ENCODE assay signal across 13 mouse cellular contexts in the genomic region with DNA sequence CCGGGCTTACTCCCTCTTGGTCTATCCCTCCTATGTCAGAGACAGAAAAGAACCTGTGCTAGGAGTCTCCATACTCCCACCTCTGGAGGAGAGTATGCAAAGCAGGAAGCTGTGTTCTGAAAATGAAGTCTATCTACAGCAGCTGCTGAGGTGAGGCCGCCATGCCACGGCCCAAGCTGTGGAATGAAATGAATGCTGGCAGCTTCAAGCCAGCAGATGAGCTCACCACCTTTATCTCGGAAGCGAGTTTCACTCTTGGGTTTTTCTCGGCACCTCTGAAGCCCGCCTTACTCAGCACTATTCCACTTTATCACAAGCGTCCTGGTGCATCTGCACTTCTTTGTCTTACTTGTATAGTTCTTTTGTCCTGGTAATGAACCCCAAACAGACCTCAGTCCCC. TPM values are rescaled to one million over a fixed set of nuclear protein-coding genes. Genes with fewer than 3 reads are reported as not detected.
A peak's percentile ranks its signal among the peaks of the same experiment; 100 is the strongest.
DNase-seq lines count a peak whose midpoint lies in the region; ATAC-seq and TF ChIP-seq lines count a peak whose summit lies in the region.
"Had no signal": no experiment of that assay in that cellular context is flagged by ENCODE, and none has a peak within 500 bp of the region (broad histone marks: within the 10 kb centered on the region; RNA-seq: fewer than 3 reads in every experiment).

No protein-coding gene starts in this region.

- H3K36me3 ChIP-seq in lung, postnatal 0 days (ENCODE audit: insufficient read depth, low read length) = no peaks in the 10 kb centered on the region
- H3K36me3 ChIP-seq in intestine, embryonic 15.5 days = no peaks in the 10 kb centered on the region
- H3K36me3 ChIP-seq: forebrain, embryonic 12.5 days had no signal

- H3K27ac ChIP-seq in gastrocnemius, adult 2 months = no peak overlapping the region
- peak overlapping the region; percentile 64 for H3K27ac ChIP-seq in lung, postnatal 0 days (ENCODE audit: low read length)
- no peak overlapping the region for H3K27ac ChIP-seq in intestine, embryonic 15.5 days
- H3K27ac ChIP-seq: forebrain, embryonic 12.5 days; hindbrain, embryonic 14.5 days; liver, embryonic 14.5 days had no signal

- H3K4me1 ChIP-seq in lung, postnatal 0 days (ENCODE audit: insufficient read depth, low read depth, low read length) = peaks cover 15% of the 10 kb centered on the region; the same call in 1 of the 2 replicates
- 0 out of 2 replicates have a peak, but pooled peaks cover 3% of the 10 kb centered on the region for H3K4me1 ChIP-seq in intestine, embryonic 15.5 days (replicated peaks)

- H3K4me3 ChIP-seq in gastrocnemius, adult 2 months = peak overlapping the region; percentile 30
- H3K4me3 ChIP-seq in lung, postnatal 0 days (ENCODE audit: low read depth, low read length) = no peak overlapping the region
- H3K4me3 ChIP-seq in intestine, embryonic 15.5 days (replicated peaks) = no peak overlapping the region
- H3K4me3 ChIP-seq: forebrain, embryonic 12.5 days had no signal

- intact Hi-C loops in gastrocnemius, adult 2 months (cut with DNase I) = no loop called here

- H3K4me2 ChIP-seq in lung, postnatal 0 days (replicated peaks; ENCODE audit: low read depth, low read length) = no peak overlapping the region; the same call in 1 of the 2 replicates
- H3K4me2 ChIP-seq in intestine, embryonic 15.5 days (replicated peaks) = 0 out of 2 replicates have a peak overlapping the region, but pooled peaks have one; percentile 12
- H3K4me2 ChIP-seq: forebrain, embryonic 12.5 days; hindbrain, embryonic 14.5 days had no signal

- 33% methylated on average over 8 of the region's 8 CpGs for WGBS in lung, postnatal 0 days
- WGBS in intestine, embryonic 15.5 days = 39% methylated on average over 8 of the region's 8 CpGs

- H3K9ac ChIP-seq in lung, postnatal 0 days (replicated peaks; ENCODE audit: low read depth) = no peak overlapping the region
- no peak overlapping the region for H3K9ac ChIP-seq in intestine, embryonic 15.5 days
- H3K9ac ChIP-seq: forebrain, embryonic 12.5 days; hindbrain, embryonic 14.5 days; liver, embryonic 14.5 days had no signal

- peak; percentile 16; the same call in 1 of the 2 replicates for TF ChIP-seq EP300 in lung, postnatal 0 days (IDR thresholded peaks at IDR 0.05)

- TF ChIP-seq CTCF in gastrocnemius, adult 2 months (IDR thresholded peaks at IDR 0.05) = no peak
- TF ChIP-seq CTCF in lung, postnatal 0 days (IDR thresholded peaks at IDR 0.05) = peak; percentile 38

- no peaks in the 10 kb centered on the region for H3K27me3 ChIP-seq in lung, postnatal 0 days (replicated peaks; ENCODE audit: insufficient read depth, low read length)
- no peaks in the 10 kb centered on the region for H3K27me3 ChIP-seq in intestine, embryonic 15.5 days (replicated peaks)
- H3K27me3 ChIP-seq: forebrain, embryonic 12.5 days had no signal

- no peaks in the 10 kb centered on the region for H3K9me3 ChIP-seq in lung, postnatal 0 days (ENCODE audit: low read length)
- no peaks in the 10 kb centered on the region for H3K9me3 ChIP-seq in intestine, embryonic 15.5 days
- H3K9me3 ChIP-seq: forebrain, embryonic 12.5 days had no signal

- no peak for DNase-seq in gastrocnemius, adult 2 months
- no peak for DNase-seq in gastrocnemius, adult 8-10 months (ENCODE audit: low spot score in 2 of 2)
- DNase-seq in lung, postnatal 0 days (ENCODE audit: low spot score) = peak; percentile 62
- no peak for DNase-seq in lung, postnatal 14 days
- DNase-seq in layer of hippocampus, adult 8-10 months (ENCODE audit: low spot score in 2 of 2) = no peak
- DNase-seq in thymus, postnatal 0 days (ENCODE audit: low spot score) = no peak
- DNase-seq: adrenal gland, postnatal 10 days; gastrocnemius, postnatal 10 days had no signal

- peak; percentile 43 for ATAC-seq in lung, postnatal 0 days
- peak; percentile 74 for ATAC-seq in intestine, embryonic 15.5 days
- no peak for ATAC-seq in granulocyte monocyte progenitor cell, adult 5-6 weeks (replicated peaks; ENCODE audit: poor library complexity, severe bottlenecking)

RNA-seq across cellular contexts. Expression of gene Afdn, which starts 27.7 kb away (rescaled TPM):
- total RNA-seq in gastrocnemius, adult 2 months (2021) = 10 to 100 TPM; 33.3 to 45.6 TPM
- 10 to 100 TPM; 20.0 to 46.7 (median 32.8) TPM for total RNA-seq in gastrocnemius, adult 8-10 months (2022)
- 148 and 161 TPM in 2 replicates for polyA plus RNA-seq in lung, postnatal 0 days (2015; fragmentation: Nextera tagmentation; extraction: Ambion mirVana)
- polyA plus RNA-seq in intestine, embryonic 15.5 days (2015; fragmentation: Nextera tagmentation; extraction: Ambion mirVana) = 76.6 and 84.9 TPM in 2 replicates
- 100 to 1,000 TPM; 105 to 120 (median 113) TPM for total RNA-seq in layer of hippocampus, adult 8-10 months (2022)
- 20.8 and 29.9 TPM in 2 replicates for polyA plus RNA-seq in thymus, postnatal 0 days (2015; fragmentation: Nextera tagmentation; extraction: Ambion mirVana)
- total RNA-seq in granulocyte monocyte progenitor cell, adult 5-6 weeks (2014; fragmentation: Nextera tagmentation) = 2.4 and 3.9 TPM in 2 replicates
- total RNA-seq in granulocyte monocyte progenitor cell, adult 5-6 weeks (2017) = 3.4 and 3.8 TPM in 2 replicates

RNA-seq across cellular contexts. Expression of gene Tcte2, which starts 28.9 kb away (rescaled TPM):
- 1 to 10 TPM; 1.7 TPM for total RNA-seq in gastrocnemius, adult 2 months (2021)
- 1 to 10 TPM; 1.0 to 2.3 (median 1.6) TPM for total RNA-seq in gastrocnemius, adult 8-10 months (2022)
- 3.9 and 4.4 TPM in 2 replicates for polyA plus RNA-seq in lung, postnatal 0 days (2015; fragmentation: Nextera tagmentation; extraction: Ambion mirVana)
- polyA plus RNA-seq in intestine, embryonic 15.5 days (2015; fragmentation: Nextera tagmentation; extraction: Ambion mirVana) = 3.9 and 6.0 TPM in 2 replicates
- 10 to 100 TPM; 18.3 to 21.9 (median 19.9) TPM for total RNA-seq in layer of hippocampus, adult 8-10 months (2022)
- 0.58 and 0.77 TPM in 2 replicates for polyA plus RNA-seq in thymus, postnatal 0 days (2015; fragmentation: Nextera tagmentation; extraction: Ambion mirVana)
- total RNA-seq in granulocyte monocyte progenitor cell, adult 5-6 weeks (2014; fragmentation: Nextera tagmentation) = not detected in 2 replicates
- not detected in 2 replicates for total RNA-seq in granulocyte monocyte progenitor cell, adult 5-6 weeks (2017)

Comparison
In these comparisons a context has a peak if more than half of its experiments do, and no peak if none do; other contexts are left out.
1. RNA of gene Afdn, which starts 27.7 kb away (total RNA-seq): 105 to 120 TPM in layer of hippocampus, adult 8-10 months, 33.3 to 45.6 TPM in gastrocnemius, adult 2 months and 20.0 to 46.7 TPM in gastrocnemius, adult 8-10 months; 2.4 to 3.9 TPM in granulocyte monocyte progenitor cell, adult 5-6 weeks; every median in the first group is over 4 times any median in the second.
2. RNA of gene Tcte2, which starts 28.9 kb away (total RNA-seq): 18.3 to 21.9 TPM in layer of hippocampus, adult 8-10 months; 1.0 to 2.3 TPM in gastrocnemius, adult 8-10 months, 1.7 TPM in gastrocnemius, adult 2 months and not detected in granulocyte monocyte progenitor cell, adult 5-6 weeks; every median in the first group is over 4 times any median in the second.